Mouse (Mus musculus) olfactory bulb, adult 2 months (tissue): ENCODE results near the gene 9630041A04Rik. TPM values are rescaled to one million over a fixed set of nuclear protein-coding genes. Genes with fewer than 3 reads are reported as not detected.

ENCODE experiments used
- H3K27ac ChIP-seq: fragments of 200-500 bp; 2 replicates; pipeline ENCODE4 v1.5.1; 2012; ENCODE audit warnings: low read depth, low read length; ENCODE audit not compliant: insufficient read depth
- H3K4me1 ChIP-seq: fragments of 200-500 bp; 2 replicates; pipeline ENCODE4 v1.6.1; 2012; ENCODE audit warnings: low read length; ENCODE audit not compliant: control insufficient read depth, insufficient read depth
- H3K4me3 ChIP-seq: fragments of 200-500 bp; 2 replicates; pipeline ENCODE4 v1.5.1; 2012; ENCODE audit warnings: mild to moderate bottlenecking, low read depth, low read length, moderate library complexity; ENCODE audit not compliant: insufficient read depth
- CTCF ChIP-seq: fragments of 200-500 bp; IDR thresholded peaks from 2 replicates; pipeline ENCODE4 v1.5.1; 2012; ENCODE audit warnings: low read depth, mild to moderate bottlenecking, low read length, moderate library complexity; ENCODE audit not compliant: insufficient read depth
- POLR2A ChIP-seq: fragments of 200-500 bp; IDR thresholded peaks from 2 replicates; pipeline ENCODE4 v1.6.1; 2012; ENCODE audit warnings: mild to moderate bottlenecking, low read depth, low read length, moderate library complexity; ENCODE audit not compliant: insufficient read depth
- WGBS: fragments of 180-500 bp; shearing (Covaris S2); methylation state at CpG from one replicate; pipeline ENCODE4 v1.1.7; 2018; 5-methylcytosine and 5-hydroxymethylcytosine counted together
- polyA plus RNA-seq: library from polyadenylated mRNA; stranded (reverse); fragments of >200 nt; gene quantifications from 2 replicates; pipeline ENCODE4 v1.2.4, GENCODE M21; 2012; ENCODE audit warnings: low replicate concordance; ENCODE audit not compliant: missing spikeins, insufficient read depth, insufficient read length

The 9630041A04Rik gene
- polyA plus RNA-seq, 1 experiment, result not detected

- Histone ChIP-seq H3K27ac (no peak overlapping the region), H3K4me3 (no peak overlapping the region), H3K4me1 (no peaks in the 10 kb centered on the region; the same call in 1 of the 2 replicates)
- 34% methylated on average over 9 of the region's 9 CpGs for WGBS
- TF ChIP-seq POLR2A (no peak), CTCF (no peak)
Measured at GRCm38 (mm10) chr9:101911176-101911866, 49.7 kb downstream of the 9630041A04Rik start.

DNA sequence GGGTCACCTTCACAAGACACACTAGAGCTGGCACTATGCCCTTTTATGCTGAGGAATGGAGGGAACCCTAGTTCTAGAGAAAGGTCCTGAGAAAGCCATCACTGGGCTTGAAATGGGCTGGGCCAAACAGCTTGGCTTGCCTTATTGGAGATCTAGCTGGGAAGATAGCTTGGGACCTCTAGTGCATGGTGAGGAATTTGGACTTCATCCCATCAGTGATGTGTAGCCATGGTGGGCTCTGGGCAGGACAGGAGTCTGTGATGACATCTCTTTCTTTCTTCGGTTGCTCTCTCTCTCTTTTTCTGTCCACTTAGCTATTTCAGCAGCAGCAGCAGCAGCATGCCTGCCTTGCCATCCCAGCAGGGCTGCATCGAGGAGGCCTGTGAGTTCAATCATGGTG lies 53.4 kb downstream of the 9630041A04Rik start:
- TF ChIP-seq POLR2A, result no peak
- TF ChIP-seq CTCF, result no peak
- 88% methylated on average over 2 of the region's 2 CpGs for WGBS
- H3K4me3 ChIP-seq, result no peak overlapping the region
- H3K27ac ChIP-seq, result no peak overlapping the region
- no peaks in the 10 kb centered on the region; the same call in 1 of the 2 replicates for H3K4me1 ChIP-seq

DNA sequence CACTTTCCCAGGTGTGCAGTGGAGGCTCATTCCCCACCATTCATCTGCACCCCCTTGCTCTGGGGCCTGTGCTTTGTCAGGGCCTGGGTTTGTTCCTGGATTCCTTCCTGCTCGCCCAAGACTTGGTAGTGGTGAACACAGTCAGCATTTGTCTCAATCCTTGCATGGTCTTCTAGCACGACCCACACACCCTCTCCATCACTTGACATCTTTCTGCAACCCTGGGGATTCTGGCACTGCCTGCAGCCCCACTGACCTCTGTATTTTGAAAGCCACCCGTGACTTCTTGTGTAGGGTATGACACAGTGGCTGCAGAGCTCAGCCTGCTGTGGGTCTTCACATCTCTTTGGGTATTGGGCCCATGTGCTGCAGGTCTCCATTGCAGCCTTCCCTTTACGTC lies 57.1 kb downstream of the 9630041A04Rik start:
- 93% methylated on average over 4 of the region's 4 CpGs for WGBS
- H3K27ac ChIP-seq, result no peak overlapping the region
- no peak for TF ChIP-seq CTCF
- no peak for TF ChIP-seq POLR2A
- no peaks in the 10 kb centered on the region for H3K4me1 ChIP-seq
- H3K4me3 ChIP-seq, result no peak overlapping the region

- Histone ChIP-seq H3K4me3 (no peak overlapping the region), H3K27ac (no peak overlapping the region), H3K4me1 (no peaks in the 10 kb centered on the region)
- WGBS, result 87% methylated on average over 5 of the region's 5 CpGs
- TF ChIP-seq POLR2A (no peak), CTCF (no peak)
Measured at GRCm38 (mm10) chr9:101919324-101919723, 57.7 kb downstream of the 9630041A04Rik start.

GRCm38 (mm10) chr9:101922846-101923245 lies 61.2 kb downstream of the 9630041A04Rik start:
- Histone ChIP-seq H3K4me1 (no peaks in the 10 kb centered on the region), H3K27ac (no peak overlapping the region), H3K4me3 (no peak overlapping the region)
- no peak for TF ChIP-seq POLR2A
- TF ChIP-seq CTCF, result no peak
- WGBS, result 87% methylated on average over 4 of the region's 4 CpGs

GRCm38 (mm10) chr9:101924829-101925228 lies 63.2 kb downstream of the 9630041A04Rik start:
- no peak for TF ChIP-seq POLR2A
- no peak for TF ChIP-seq CTCF
- Histone ChIP-seq H3K4me3 (no peak overlapping the region), H3K4me1 (no peaks in the 10 kb centered on the region), H3K27ac (no peak overlapping the region)
- WGBS, result 78% methylated on average over 4 of the region's 4 CpGs

DNA sequence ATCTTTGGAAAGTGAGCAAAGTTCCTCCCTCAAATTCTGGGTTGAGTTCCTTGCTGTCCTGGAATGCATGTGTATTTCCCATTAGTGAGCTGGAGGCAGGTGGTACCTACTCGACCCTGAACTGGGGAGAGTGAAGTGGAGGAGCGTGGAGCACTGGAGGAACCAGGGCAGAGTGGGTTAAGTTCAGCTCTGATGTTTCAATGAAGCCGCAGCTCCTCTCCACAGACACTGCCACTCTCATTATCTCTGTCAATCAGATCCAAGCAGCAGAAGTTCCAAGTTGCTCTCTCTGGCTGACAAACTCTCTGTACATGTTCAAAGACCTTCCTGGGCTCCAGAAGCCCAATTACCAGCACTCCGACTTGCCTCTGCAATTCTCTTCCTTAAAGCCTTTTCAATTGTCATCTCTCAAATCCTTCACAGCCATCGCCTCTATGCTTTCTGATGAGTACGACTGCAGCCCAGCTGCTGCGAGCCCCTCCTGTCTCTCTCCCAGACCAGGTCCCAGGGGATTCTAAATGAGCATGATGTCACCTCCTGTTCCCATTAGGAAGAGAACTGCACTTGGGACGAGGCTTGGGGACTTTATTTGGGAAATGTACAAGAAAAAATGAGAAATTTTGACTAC lies 72.4 kb downstream of the 9630041A04Rik start:
- Histone ChIP-seq H3K4me1 (no peaks in the 10 kb centered on the region), H3K27ac (no peak overlapping the region), H3K4me3 (no peak overlapping the region)
- TF ChIP-seq CTCF (no peak), POLR2A (no peak)
- WGBS, result 79% methylated on average over 8 of the region's 8 CpGs

GRCm38 (mm10) chr9:101934887-101935286 lies 73.2 kb downstream of the 9630041A04Rik start:
- H3K4me1 ChIP-seq, result no peaks in the 10 kb centered on the region
- no peak overlapping the region for H3K27ac ChIP-seq
- H3K4me3 ChIP-seq, result no peak overlapping the region
- TF ChIP-seq CTCF (no peak), POLR2A (no peak)
- WGBS, result 89% methylated on average over 8 of the region's 8 CpGs

- TF ChIP-seq CTCF, result no peak
- no peak for TF ChIP-seq POLR2A
- no peak overlapping the region for H3K4me3 ChIP-seq
- no peaks in the 10 kb centered on the region for H3K4me1 ChIP-seq
- no peak overlapping the region for H3K27ac ChIP-seq
- WGBS, result 91% methylated on average over 4 of the region's 4 CpGs
Measured at GRCm38 (mm10) chr9:101938066-101938465, 76.4 kb downstream of the 9630041A04Rik start.
